Mouse (Mus musculus): ENCODE results near the gene U2af2. TPM values are rescaled to one million over a fixed set of nuclear protein-coding genes. Genes with fewer than 3 reads are reported as not detected.

The U2af2 gene
- total RNA-seq, 1 experiment, result 262 TPM

GRCm38 (mm10) chr7:5091008-5091728, 29.2 kb downstream of the U2af2 start:
- H3K9ac ChIP-seq (ENCODE audit: insufficient read depth, low read depth, low read length, poor library complexity, severe bottlenecking), result no peak overlapping the region
- in situ Hi-C loops (cut with MboI; ENCODE audit: low sequenced_read_pairs in 2 of 2, unreplicated experiment in 2 of 2), result no loop called here
- no peak overlapping the region for H3K4me3 ChIP-seq (ENCODE audit: insufficient read depth in 1 of 2, low read depth in 1 of 2, low read length in 2 of 2, poor library complexity in 1 of 2, severe bottlenecking in 1 of 2)
- no peak overlapping the region for H3K27ac ChIP-seq (ENCODE audit: insufficient read depth, low read depth, low read length, poor library complexity, severe bottlenecking)
- no peak for TF ChIP-seq ZNF384 (IDR thresholded peaks at IDR 0.05; ENCODE audit: low read depth, low read length)
- TF ChIP-seq ZC3H11A (IDR thresholded peaks at IDR 0.05; ENCODE audit: borderline replicate concordance, low read depth, low read length), result no peak
- TF ChIP-seq HCFC1 (IDR thresholded peaks at IDR 0.05; ENCODE audit: borderline replicate concordance, insufficient read depth, low read length), result no peak
- TF ChIP-seq CHD2 (IDR thresholded peaks at IDR 0.05; ENCODE audit: low read depth, low read length), result no peak
- no peak for TF ChIP-seq MAFK (IDR thresholded peaks at IDR 0.05; ENCODE audit: insufficient read depth, low read depth, low read length)
- no peaks in the 10 kb centered on the region for H3K9me3 ChIP-seq (ENCODE audit: control insufficient read depth, insufficient read depth, low read depth, low read length)
- H3K36me3 ChIP-seq (ENCODE audit: control insufficient read depth, insufficient read depth, low read length, poor library complexity, severe bottlenecking), result peaks cover 66% of the 10 kb centered on the region
- H3K4me1 ChIP-seq (ENCODE audit: control insufficient read depth in 2 of 2, insufficient read depth in 2 of 2, low read length in 2 of 2, poor library complexity in 1 of 2), result no peaks in the 10 kb centered on the region
- DNase-seq (ENCODE audit: low read depth, low spot score), result no peak

- H3K27ac ChIP-seq (ENCODE audit: insufficient read depth, low read depth, low read length, poor library complexity, severe bottlenecking), result no peak overlapping the region
- H3K4me1 ChIP-seq (ENCODE audit: control insufficient read depth in 2 of 2, insufficient read depth in 2 of 2, low read length in 2 of 2, poor library complexity in 1 of 2), result no peaks in the 10 kb centered on the region
- no peak for TF ChIP-seq HCFC1 (IDR thresholded peaks at IDR 0.05; ENCODE audit: borderline replicate concordance, insufficient read depth, low read length)
- no peak for TF ChIP-seq CHD2 (IDR thresholded peaks at IDR 0.05; ENCODE audit: low read depth, low read length)
- TF ChIP-seq ZC3H11A (IDR thresholded peaks at IDR 0.05; ENCODE audit: borderline replicate concordance, low read depth, low read length), result no peak
- no peak for TF ChIP-seq MAFK (IDR thresholded peaks at IDR 0.05; ENCODE audit: insufficient read depth, low read depth, low read length)
- no peak for TF ChIP-seq ZNF384 (IDR thresholded peaks at IDR 0.05; ENCODE audit: low read depth, low read length)
- peaks cover 64% of the 10 kb centered on the region for H3K36me3 ChIP-seq (ENCODE audit: control insufficient read depth, insufficient read depth, low read length, poor library complexity, severe bottlenecking)
- DNase-seq (ENCODE audit: low read depth, low spot score), result no peak
- H3K4me3 ChIP-seq (ENCODE audit: insufficient read depth in 1 of 2, low read depth in 1 of 2, low read length in 2 of 2, poor library complexity in 1 of 2, severe bottlenecking in 1 of 2), result no peak overlapping the region
- no peaks in the 10 kb centered on the region for H3K9me3 ChIP-seq (ENCODE audit: control insufficient read depth, insufficient read depth, low read depth, low read length)
- in situ Hi-C loops (cut with MboI; ENCODE audit: low sequenced_read_pairs in 2 of 2, unreplicated experiment in 2 of 2), result no loop called here
- H3K9ac ChIP-seq (ENCODE audit: insufficient read depth, low read depth, low read length, poor library complexity, severe bottlenecking), result no peak overlapping the region
Measured at GRCm38 (mm10) chr7:5092381-5092780, 30.4 kb downstream of the U2af2 start.

- in situ Hi-C loops (cut with MboI; ENCODE audit: low sequenced_read_pairs in 2 of 2, unreplicated experiment in 2 of 2), result no loop called here
- peaks cover 66% of the 10 kb centered on the region for H3K36me3 ChIP-seq (ENCODE audit: control insufficient read depth, insufficient read depth, low read length, poor library complexity, severe bottlenecking)
- H3K4me3 ChIP-seq (ENCODE audit: insufficient read depth in 1 of 2, low read depth in 1 of 2, low read length in 2 of 2, poor library complexity in 1 of 2, severe bottlenecking in 1 of 2), result no peak overlapping the region
- H3K4me1 ChIP-seq (ENCODE audit: control insufficient read depth in 2 of 2, insufficient read depth in 2 of 2, low read length in 2 of 2, poor library complexity in 1 of 2), result no peaks in the 10 kb centered on the region
- H3K9me3 ChIP-seq (ENCODE audit: control insufficient read depth, insufficient read depth, low read depth, low read length), result no peaks in the 10 kb centered on the region
- H3K9ac ChIP-seq (ENCODE audit: insufficient read depth, low read depth, low read length, poor library complexity, severe bottlenecking), result no peak overlapping the region
- DNase-seq (ENCODE audit: low read depth, low spot score), result no peak
- H3K27ac ChIP-seq (ENCODE audit: insufficient read depth, low read depth, low read length, poor library complexity, severe bottlenecking), result no peak overlapping the region
- no peak for TF ChIP-seq CHD2 (IDR thresholded peaks at IDR 0.05; ENCODE audit: low read depth, low read length)
- TF ChIP-seq ZNF384 (IDR thresholded peaks at IDR 0.05; ENCODE audit: low read depth, low read length), result no peak
- no peak for TF ChIP-seq MAFK (IDR thresholded peaks at IDR 0.05; ENCODE audit: insufficient read depth, low read depth, low read length)
- TF ChIP-seq HCFC1 (IDR thresholded peaks at IDR 0.05; ENCODE audit: borderline replicate concordance, insufficient read depth, low read length), result no peak
Measured at GRCm38 (mm10) chr7:5092831-5093510, 31.0 kb downstream of the U2af2 start.

- no peak for DNase-seq (ENCODE audit: low read depth, low spot score)
- Histone ChIP-seq H3K9me3 (ENCODE audit: control insufficient read depth, insufficient read depth, low read depth, low read length) (no peaks in the 10 kb centered on the region), H3K27ac (ENCODE audit: insufficient read depth, low read depth, low read length, poor library complexity, severe bottlenecking) (no peak overlapping the region), H3K9ac (ENCODE audit: insufficient read depth, low read depth, low read length, poor library complexity, severe bottlenecking) (no peak overlapping the region), H3K4me1 (ENCODE audit: control insufficient read depth in 2 of 2, insufficient read depth in 2 of 2, low read length in 2 of 2, poor library complexity in 1 of 2) (peaks cover 2 to 13% of the 10 kb centered on the region in 2 experiments; a peak in 3 of 4 replicates), H3K36me3 (ENCODE audit: control insufficient read depth, insufficient read depth, low read length, poor library complexity, severe bottlenecking) (peaks cover 43% of the 10 kb centered on the region), H3K4me3 (ENCODE audit: insufficient read depth in 1 of 2, low read depth in 1 of 2, low read length in 2 of 2, poor library complexity in 1 of 2, severe bottlenecking in 1 of 2) (no peak overlapping the region)
- TF ChIP-seq MAFK (IDR thresholded peaks at IDR 0.05; ENCODE audit: insufficient read depth, low read depth, low read length), result no peak
- no peak for TF ChIP-seq ZC3H11A (IDR thresholded peaks at IDR 0.05; ENCODE audit: borderline replicate concordance, low read depth, low read length)
- TF ChIP-seq CHD2 (IDR thresholded peaks at IDR 0.05; ENCODE audit: low read depth, low read length), result no peak
- TF ChIP-seq ZNF384 (IDR thresholded peaks at IDR 0.05; ENCODE audit: low read depth, low read length), result no peak
- no peak for TF ChIP-seq HCFC1 (IDR thresholded peaks at IDR 0.05; ENCODE audit: borderline replicate concordance, insufficient read depth, low read length)
- in situ Hi-C loops (cut with MboI; ENCODE audit: low sequenced_read_pairs in 2 of 2, unreplicated experiment in 2 of 2), result no loop called here
Measured at GRCm38 (mm10) chr7:5098769-5099168, 36.8 kb downstream of the U2af2 start.

All from ES-E14 (cell line).